In genomic region chr11:69099177-69099914, GRCm38 (mm10) we compare ENCODE assay signal across 8 mouse cellular contexts. TPM values are rescaled to one million over a fixed set of nuclear protein-coding genes. Genes with fewer than 3 reads are reported as not detected.
A peak's percentile ranks its signal among the peaks of the same experiment; 100 is the strongest.
DNase-seq lines count a peak whose midpoint lies in the region; ATAC-seq and TF ChIP-seq lines count a peak whose summit lies in the region.

No protein-coding gene starts in this region.

- H3K4me3 ChIP-seq in bone marrow, adult 2 months (replicated peaks; ENCODE audit: control insufficient read depth, low read depth, low read length), result peak overlapping the region; percentile 70
- H3K4me3 ChIP-seq in forebrain, postnatal 0 days (ENCODE audit: low read depth, low read length), result peak overlapping the region; percentile 58
- peak overlapping the region; percentile 51 for H3K4me3 ChIP-seq in hindbrain, embryonic 12.5 days
- H3K4me3 ChIP-seq in midbrain, embryonic 10.5 days, result peak overlapping the region; percentile 65
- H3K4me3 ChIP-seq in stomach, embryonic 16.5 days (replicated peaks; ENCODE audit: low read length), result peak overlapping the region; percentile 57

- peak; percentile 79 for DNase-seq in cerebellum, adult 11 months
- DNase-seq in forebrain, postnatal 0 days, result peak; percentile 74
- DNase-seq in left cerebral cortex, postnatal 4 days, result peak; percentile 73
- DNase-seq in midbrain, embryonic 10.5 days (ENCODE audit: low spot score), result no peak

- peak overlapping the region; percentile 92 for H3K27ac ChIP-seq in bone marrow, adult 2 months (ENCODE audit: control insufficient read depth, insufficient read depth, low read depth, low read length, poor library complexity)
- H3K27ac ChIP-seq in forebrain, postnatal 0 days (ENCODE audit: low read depth, low read length), result peak overlapping the region; percentile 88
- H3K27ac ChIP-seq in hindbrain, embryonic 12.5 days, result peak overlapping the region; percentile 82
- H3K27ac ChIP-seq in midbrain, embryonic 10.5 days (replicated peaks), result peak overlapping the region; percentile 83
- peak overlapping the region; percentile 96 for H3K27ac ChIP-seq in stomach, embryonic 16.5 days (ENCODE audit: low read length)

- intact Hi-C loops in left cerebral cortex, postnatal 4 days (cut with DNase I), result no loop called here

- peaks cover 38% of the 10 kb centered on the region for H3K36me3 ChIP-seq in forebrain, postnatal 0 days (ENCODE audit: insufficient read depth)
- peaks cover 38% of the 10 kb centered on the region for H3K36me3 ChIP-seq in hindbrain, embryonic 12.5 days
- H3K36me3 ChIP-seq in midbrain, embryonic 10.5 days, result peaks cover 37% of the 10 kb centered on the region
- peaks cover 24% of the 10 kb centered on the region; the same call in 1 of the 2 replicates for H3K36me3 ChIP-seq in stomach, embryonic 16.5 days (ENCODE audit: control insufficient read depth, insufficient read depth, low read length)

- peak overlapping the region; percentile 87 for H3K4me2 ChIP-seq in forebrain, postnatal 0 days (ENCODE audit: low read depth)
- H3K4me2 ChIP-seq in hindbrain, embryonic 12.5 days (replicated peaks), result peak overlapping the region; percentile 93
- peak overlapping the region; percentile 96 for H3K4me2 ChIP-seq in stomach, embryonic 16.5 days (ENCODE audit: low read depth, low read length)

- peaks cover 13% of the 10 kb centered on the region; the same call in 1 of the 2 replicates for H3K4me1 ChIP-seq in bone marrow, adult 2 months (ENCODE audit: control insufficient read depth, insufficient read depth, low read length)
- peaks cover 25% of the 10 kb centered on the region for H3K4me1 ChIP-seq in forebrain, postnatal 0 days (ENCODE audit: insufficient read depth)
- peaks cover 56% of the 10 kb centered on the region for H3K4me1 ChIP-seq in hindbrain, embryonic 12.5 days
- H3K4me1 ChIP-seq in midbrain, embryonic 10.5 days, result peaks cover 64% of the 10 kb centered on the region
- peaks cover 36% of the 10 kb centered on the region for H3K4me1 ChIP-seq in stomach, embryonic 16.5 days (ENCODE audit: control insufficient read depth, insufficient read depth, low read length)

- no peak for TF ChIP-seq POLR2A in bone marrow, adult 2 months (IDR thresholded peaks at IDR 0.05; ENCODE audit: borderline replicate concordance, control insufficient read depth, low read depth, low read length)

- no peak for ATAC-seq in cerebellum, adult (ENCODE audit: insufficient number of reproducible peaks, low FRiP score, low TSS enrichment)
- ATAC-seq in forebrain, postnatal 0 days, result no peak
- no peak for ATAC-seq in hindbrain, embryonic 12.5 days (ENCODE audit: low FRiP score)
- no peak for ATAC-seq in stomach, embryonic 16.5 days (ENCODE audit: insufficient read depth, low FRiP score)

- no peaks in the 10 kb centered on the region for H3K27me3 ChIP-seq in forebrain, postnatal 0 days (ENCODE audit: insufficient read depth, low read length)
- H3K27me3 ChIP-seq in hindbrain, embryonic 12.5 days, result no peaks in the 10 kb centered on the region
- H3K27me3 ChIP-seq in midbrain, embryonic 10.5 days (ENCODE audit: low read depth, poor library complexity, severe bottlenecking), result peaks cover 4% of the 10 kb centered on the region; the same call in 1 of the 2 replicates
- H3K27me3 ChIP-seq in stomach, embryonic 16.5 days (ENCODE audit: control insufficient read depth, insufficient read depth, low read length), result no peaks in the 10 kb centered on the region

- TF ChIP-seq CTCF in bone marrow, adult 2 months (IDR thresholded peaks at IDR 0.05; ENCODE audit: control insufficient read depth, insufficient read depth, low read length), result no peak
- no peak for TF ChIP-seq CTCF in forebrain, postnatal 0 days (IDR thresholded peaks at IDR 0.05; ENCODE audit: low read depth)

- H3K9me3 ChIP-seq in forebrain, postnatal 0 days (ENCODE audit: low read length), result no peaks in the 10 kb centered on the region
- no peaks in the 10 kb centered on the region for H3K9me3 ChIP-seq in hindbrain, embryonic 12.5 days (replicated peaks)
- H3K9me3 ChIP-seq in midbrain, embryonic 10.5 days (replicated peaks), result no peaks in the 10 kb centered on the region
- no peaks in the 10 kb centered on the region for H3K9me3 ChIP-seq in stomach, embryonic 16.5 days (replicated peaks; ENCODE audit: control insufficient read depth, low read length)

- WGBS in bone marrow, adult 2 months, result under 1% methylated on average over 22 of the region's 22 CpGs
- WGBS in forebrain, postnatal 0 days, result under 1% methylated on average over 22 of the region's 22 CpGs
- WGBS in hindbrain, embryonic 12.5 days, result 1% methylated on average over 22 of the region's 22 CpGs
- 2% methylated on average over 22 of the region's 22 CpGs for WGBS in midbrain, embryonic 10.5 days
- WGBS in stomach, embryonic 16.5 days, result under 1% methylated on average over 22 of the region's 22 CpGs

- H3K9ac ChIP-seq in forebrain, postnatal 0 days, result peak overlapping the region; percentile 69
- H3K9ac ChIP-seq in hindbrain, embryonic 12.5 days, result peak overlapping the region; percentile 76
- peak overlapping the region; percentile 81 for H3K9ac ChIP-seq in stomach, embryonic 16.5 days (ENCODE audit: low read length)

RNA-seq across cellular contexts. Expression of gene Per1, which starts 4.3 kb away (rescaled TPM):
- 28.8 and 46.2 TPM in 2 replicates for polyA plus RNA-seq in bone marrow, adult 2 months (2011; ENCODE audit: insufficient read depth, insufficient read length, low replicate concordance, missing spikeins)
- 16.5 and 38.3 TPM in 2 replicates for total RNA-seq in forebrain, postnatal 0 days (2014; rRNA removed)
- polyA plus RNA-seq in forebrain, postnatal 0 days (2015; fragmentation: Nextera tagmentation; extraction: Ambion mirVana), result 15.2 and 16.7 TPM in 2 replicates
- polyA plus RNA-seq in hindbrain, embryonic 12.5 days (2016; fragmentation: Nextera tagmentation; extraction: Ambion mirVana), result 9.8 and 11.6 TPM in 2 replicates
- total RNA-seq in left cerebral cortex, postnatal 4 days (2021), result 10 to 100 TPM; 52.8 to 58.0 TPM
- 6.8 and 7.6 TPM in 2 replicates for polyA plus RNA-seq in midbrain, embryonic 10.5 days (2016; fragmentation: Nextera tagmentation; extraction: Ambion mirVana)
- 21.8 and 22.3 TPM in 2 replicates for polyA plus RNA-seq in stomach, embryonic 16.5 days (2015; fragmentation: Nextera tagmentation; extraction: Ambion mirVana)

RNA-seq across cellular contexts. Expression of gene Vamp2, which starts 11.1 kb away (rescaled TPM):
- 50.5 and 55.9 TPM in 2 replicates for polyA plus RNA-seq in bone marrow, adult 2 months (2011; ENCODE audit: insufficient read depth, insufficient read length, low replicate concordance, missing spikeins)
- 76.8 and 104 TPM in 2 replicates for total RNA-seq in forebrain, postnatal 0 days (2014; rRNA removed)
- polyA plus RNA-seq in forebrain, postnatal 0 days (2015; fragmentation: Nextera tagmentation; extraction: Ambion mirVana), result 500 and 554 TPM in 2 replicates
- polyA plus RNA-seq in hindbrain, embryonic 12.5 days (2016; fragmentation: Nextera tagmentation; extraction: Ambion mirVana), result 140 and 159 TPM in 2 replicates
- 100 to 1,000 TPM; 579 to 594 TPM for total RNA-seq in left cerebral cortex, postnatal 4 days (2021)
- polyA plus RNA-seq in midbrain, embryonic 10.5 days (2016; fragmentation: Nextera tagmentation; extraction: Ambion mirVana), result 63.1 and 90.1 TPM in 2 replicates
- 79.9 and 88.5 TPM in 2 replicates for polyA plus RNA-seq in stomach, embryonic 16.5 days (2015; fragmentation: Nextera tagmentation; extraction: Ambion mirVana)

RNA-seq across cellular contexts. Expression of gene Hes7, which starts 20.9 kb away (rescaled TPM):
- 1.1 TPM in 1 of 2 replicates, not detected in the other for polyA plus RNA-seq in bone marrow, adult 2 months (2011; ENCODE audit: insufficient read depth, insufficient read length, low replicate concordance, missing spikeins)
- total RNA-seq in forebrain, postnatal 0 days (2014; rRNA removed), result 1.2 and 1.6 TPM in 2 replicates
- 1.1 and 1.3 TPM in 2 replicates for polyA plus RNA-seq in forebrain, postnatal 0 days (2015; fragmentation: Nextera tagmentation; extraction: Ambion mirVana)
- polyA plus RNA-seq in hindbrain, embryonic 12.5 days (2016; fragmentation: Nextera tagmentation; extraction: Ambion mirVana), result 0.25 and 0.49 TPM in 2 replicates
- 1 to 10 TPM; 2.3 to 2.6 TPM for total RNA-seq in left cerebral cortex, postnatal 4 days (2021)
- 0.07 and 0.09 TPM in 2 replicates for polyA plus RNA-seq in midbrain, embryonic 10.5 days (2016; fragmentation: Nextera tagmentation; extraction: Ambion mirVana)
- polyA plus RNA-seq in stomach, embryonic 16.5 days (2015; fragmentation: Nextera tagmentation; extraction: Ambion mirVana), result 0.40 and 0.69 TPM in 2 replicates

RNA-seq across cellular contexts. Expression of gene 9130213A22Rik, which starts 23.0 kb away (rescaled TPM):
- not detected in 2 replicates for polyA plus RNA-seq in bone marrow, adult 2 months (2011; ENCODE audit: insufficient read depth, insufficient read length, low replicate concordance, missing spikeins)
- 0.23 and 0.62 TPM in 2 replicates for total RNA-seq in forebrain, postnatal 0 days (2014; rRNA removed)
- 0.58 and 0.69 TPM in 2 replicates for polyA plus RNA-seq in forebrain, postnatal 0 days (2015; fragmentation: Nextera tagmentation; extraction: Ambion mirVana)
- 0.26 and 0.29 TPM in 2 replicates for polyA plus RNA-seq in hindbrain, embryonic 12.5 days (2016; fragmentation: Nextera tagmentation; extraction: Ambion mirVana)
- total RNA-seq in left cerebral cortex, postnatal 4 days (2021), result 1 to 10 TPM; 1.2 to 1.7 TPM
- polyA plus RNA-seq in midbrain, embryonic 10.5 days (2016; fragmentation: Nextera tagmentation; extraction: Ambion mirVana), result 0.07 and 0.14 TPM in 2 replicates
- 0.27 and 0.61 TPM in 2 replicates for polyA plus RNA-seq in stomach, embryonic 16.5 days (2015; fragmentation: Nextera tagmentation; extraction: Ambion mirVana)

RNA-seq across cellular contexts. Expression of gene Aloxe3, which starts 26.4 kb away (rescaled TPM):
- polyA plus RNA-seq in bone marrow, adult 2 months (2011; ENCODE audit: insufficient read depth, insufficient read length, low replicate concordance, missing spikeins), result 0.82 TPM in 1 of 2 replicates, not detected in the other
- 10.0 and 11.6 TPM in 2 replicates for total RNA-seq in forebrain, postnatal 0 days (2014; rRNA removed)
- 8.5 and 14.9 TPM in 2 replicates for polyA plus RNA-seq in forebrain, postnatal 0 days (2015; fragmentation: Nextera tagmentation; extraction: Ambion mirVana)
- polyA plus RNA-seq in hindbrain, embryonic 12.5 days (2016; fragmentation: Nextera tagmentation; extraction: Ambion mirVana), result 0.41 and 0.65 TPM in 2 replicates
- total RNA-seq in left cerebral cortex, postnatal 4 days (2021), result 10 to 100 TPM; 10.8 to 13.1 TPM
- 0.17 and 0.25 TPM in 2 replicates for polyA plus RNA-seq in midbrain, embryonic 10.5 days (2016; fragmentation: Nextera tagmentation; extraction: Ambion mirVana)
- 2.0 and 5.4 TPM in 2 replicates for polyA plus RNA-seq in stomach, embryonic 16.5 days (2015; fragmentation: Nextera tagmentation; extraction: Ambion mirVana)
